Mouse (Mus musculus): ENCODE data around the gene Kcnk13.
A peak's percentile ranks its signal among the peaks of the same experiment; 100 is the strongest.

Gene Kcnk13

GRCm38 (mm10) chr12:100015146-100015545 lies 50.8 kb downstream of the Kcnk13 start:
- no peak for DNase-seq (ENCODE audit: low spot score)

- DNase-seq (ENCODE audit: low spot score): no peak
Measured at GRCm38 (mm10) chr12:100017709-100018108, 53.4 kb downstream of the Kcnk13 start.

GRCm38 (mm10) chr12:100022490-100022889 lies 58.2 kb downstream of the Kcnk13 start:
- DNase-seq (ENCODE audit: low spot score): no peak

- DNase-seq (ENCODE audit: low spot score): no peak
Measured at GRCm38 (mm10) chr12:100023821-100024365, 59.6 kb downstream of the Kcnk13 start.

- DNase-seq (ENCODE audit: low spot score): no peak
Measured at GRCm38 (mm10) chr12:100025675-100026074, 61.4 kb downstream of the Kcnk13 start.

GRCm38 (mm10) chr12:100026715-100027245 lies 62.5 kb downstream of the Kcnk13 start:
- DNase-seq (ENCODE audit: low spot score): peak; percentile 19

- no peak for DNase-seq (ENCODE audit: low spot score)
Measured at GRCm38 (mm10) chr12:100027281-100027680, 63.0 kb downstream of the Kcnk13 start.

GRCm38 (mm10) chr12:100031681-100032080 lies 67.4 kb downstream of the Kcnk13 start:
- DNase-seq (ENCODE audit: low spot score): peak; percentile 31

GRCm38 (mm10) chr12:100032521-100032920 lies 68.2 kb downstream of the Kcnk13 start:
- peak; percentile 18 for DNase-seq (ENCODE audit: low spot score)

- no peak for DNase-seq (ENCODE audit: low spot score)
Measured at GRCm38 (mm10) chr12:100038741-100039262, 74.5 kb downstream of the Kcnk13 start.

GRCm38 (mm10) chr12:100042116-100042515 lies 77.8 kb downstream of the Kcnk13 start:
- DNase-seq (ENCODE audit: low spot score): no peak

- DNase-seq (ENCODE audit: low spot score): no peak
Measured at GRCm38 (mm10) chr12:100044704-100045103, 80.4 kb downstream of the Kcnk13 start.

- no peak for DNase-seq (ENCODE audit: low spot score)
Measured at GRCm38 (mm10) chr12:100050552-100050951, 86.3 kb downstream of the Kcnk13 start.

- no peak for DNase-seq (ENCODE audit: low spot score)
Measured at GRCm38 (mm10) chr12:100053617-100054016, 89.3 kb downstream of the Kcnk13 start.

- no peak for DNase-seq (ENCODE audit: low spot score)
Measured at GRCm38 (mm10) chr12:100061071-100061470, 96.8 kb downstream of the Kcnk13 start.

- no peak for DNase-seq (ENCODE audit: low spot score)
Measured at GRCm38 (mm10) chr12:100061826-100062225, 97.5 kb downstream of the Kcnk13 start.

- no peak for DNase-seq (ENCODE audit: low spot score)
Measured at GRCm38 (mm10) chr12:100062584-100062983, 98.3 kb downstream of the Kcnk13 start.

- DNase-seq (ENCODE audit: low spot score): no peak
Measured at GRCm38 (mm10) chr12:100065109-100065508, 100.8 kb downstream of the Kcnk13 start.

GRCm38 (mm10) chr12:100067477-100067876 lies 103.2 kb downstream of the Kcnk13 start:
- DNase-seq (ENCODE audit: low spot score): no peak

- DNase-seq (ENCODE audit: low spot score): peak; percentile 69
Measured at GRCm38 (mm10) chr12:100073201-100073672, 108.9 kb downstream of the Kcnk13 start.

- no peak for DNase-seq (ENCODE audit: low spot score)
Measured at GRCm38 (mm10) chr12:100075715-100076114, 111.4 kb downstream of the Kcnk13 start.

GRCm38 (mm10) chr12:100079636-100080286 lies 115.5 kb downstream of the Kcnk13 start:
- no peak for DNase-seq (ENCODE audit: low spot score)

GRCm38 (mm10) chr12:100088026-100088425 lies 123.7 kb downstream of the Kcnk13 start:
- DNase-seq (ENCODE audit: low spot score): no peak

All from testis, postnatal 10 days (tissue).